7 mouse cellular contexts compared by ENCODE assay signal in genomic region chr9:122085055-122085454, GRCm38 (mm10). TPM values are rescaled to one million over a fixed set of nuclear protein-coding genes. Genes with fewer than 3 reads are reported as not detected.
DNase-seq lines count a peak whose midpoint lies in the region; ATAC-seq lines count a peak whose summit lies in the region.

No protein-coding gene starts in this region.

- no peaks in the 10 kb centered on the region for H3K9me3 ChIP-seq in megakaryocyte, embryonic 14.5 days

- peaks cover 19% of the 10 kb centered on the region for H3K4me1 ChIP-seq in megakaryocyte, embryonic 14.5 days

- ATAC-seq in megakaryocyte, adult 5-6 weeks (ENCODE audit: poor library complexity, severe bottlenecking), result no peak

- H3K27me3 ChIP-seq in megakaryocyte, embryonic 14.5 days (replicated peaks), result peaks cover 33% of the 10 kb centered on the region

- DNase-seq in heart, adult 8-10 months (ENCODE audit: low spot score), result peak; percentile 82
- peak; percentile 66 for DNase-seq in kidney, adult 11 months
- DNase-seq in lung, postnatal 10 days, result peak; percentile 84
- no peak for DNase-seq in cerebellum, adult 9-10 months
- DNase-seq in urinary bladder, postnatal 10 days (ENCODE audit: low spot score), result no peak

- no peaks in the 10 kb centered on the region for H3K36me3 ChIP-seq in megakaryocyte, embryonic 14.5 days (replicated peaks; ENCODE audit: low read length)

- peak overlapping the region; percentile 53 for H3K4me3 ChIP-seq in megakaryocyte, embryonic 14.5 days (replicated peaks)

RNA-seq across cellular contexts. Expression of gene Snrk, which starts 32.0 kb away (rescaled TPM):
- polyA plus RNA-seq in megakaryocyte, embryonic 14.5 days (2012; ENCODE audit: insufficient read depth, low replicate concordance), result 10.0 and 21.0 TPM in 2 replicates
- 56.3 and 63.6 TPM in 2 replicates for total RNA-seq in megakaryocyte, adult 5-6 weeks (2015)
- 76.9 and 85.5 TPM in 2 replicates for total RNA-seq in megakaryocyte, adult 5-6 weeks (2017)
- total RNA-seq in heart, adult 8-10 months (2022), result 100 to 1,000 TPM; 111 to 152 (median 125) TPM

Comparison
In these comparisons a context has a peak if more than half of its experiments do, and no peak if none do; other contexts are left out.
1. DNase-seq: peak in heart, adult 8-10 months (single experiment), kidney, adult 11 months (single experiment) and lung, postnatal 10 days (single experiment); none in cerebellum, adult 9-10 months (single experiment) and urinary bladder, postnatal 10 days (single experiment).